In genomic region chr10:118714179-118714581, GRCm38 (mm10) we compare ENCODE assay signal across 18 mouse cellular contexts.
DNase-seq lines count a peak whose midpoint lies in the region; ATAC-seq and TF ChIP-seq lines count a peak whose summit lies in the region.
"Had no signal": no experiment of that assay in that cellular context is flagged by ENCODE, and none has a peak within 500 bp of the region (broad histone marks: within the 10 kb centered on the region; RNA-seq: fewer than 3 reads in every experiment).

No protein-coding gene starts in this region.

- TF ChIP-seq EP300 in stomach, postnatal 0 days (optimal IDR thresholded peaks at IDR 0.05): no peak

- no peaks in the 10 kb centered on the region for H3K27me3 ChIP-seq in small intestine, adult 2 months (ENCODE audit: control insufficient read depth, insufficient read depth, low read length)
- no peaks in the 10 kb centered on the region for H3K27me3 ChIP-seq in stomach, postnatal 0 days (ENCODE audit: control insufficient read depth, insufficient read depth, low read length)
- H3K27me3 ChIP-seq: heart, embryonic 13.5 days; limb, embryonic 13.5 days; stomach, embryonic 15.5 days had no signal

- no peak overlapping the region for H3K27ac ChIP-seq in small intestine, adult 2 months (ENCODE audit: insufficient read depth, low read depth, low read length)
- H3K27ac ChIP-seq in stomach, postnatal 0 days (replicated peaks): no peak overlapping the region
- H3K27ac ChIP-seq: heart, embryonic 13.5 days; kidney, postnatal 0 days; limb, embryonic 13.5 days; stomach, embryonic 15.5 days had no signal

- H3K4me1 ChIP-seq in small intestine, adult 2 months (ENCODE audit: control insufficient read depth, insufficient read depth, insufficient read length, low read length): no peaks in the 10 kb centered on the region
- H3K4me1 ChIP-seq in stomach, postnatal 0 days (replicated peaks; ENCODE audit: control insufficient read depth, insufficient read depth): no peaks in the 10 kb centered on the region
- H3K4me1 ChIP-seq: stomach, embryonic 15.5 days had no signal

- WGBS in small intestine, adult 2 months: 64% methylated on average over 17 of the region's 17 CpGs
- 81% methylated on average over 17 of the region's 17 CpGs for WGBS in stomach, postnatal 0 days

- peak; percentile 10 to 21 for DNase-seq in layer of hippocampus, adult 8-10 months (ENCODE audit: low spot score in 2 of 2)
- DNase-seq in layer of hippocampus, adult 9-10 months (ENCODE audit: low spot score): no peak
- peak; percentile 74 for DNase-seq in CD4-positive helper T cell, adult 2 months (ENCODE audit: low read depth, low spot score)
- DNase-seq in induced T-regulatory cell, adult 2 months (ENCODE audit: low read depth): peak; percentile 68
- no peak for DNase-seq in urinary bladder, adult 2 months (ENCODE audit: low spot score)
- no peak for DNase-seq in stomach, postnatal 0 days (ENCODE audit: low spot score)
- DNase-seq in heart, postnatal 10 days: no peak
- DNase-seq: adrenal gland, postnatal 25 days; cerebellum, adult 11 months; embryo, embryonic 11 days; retina, postnatal 1 day had no signal

- no peak overlapping the region for H3K4me2 ChIP-seq in stomach, postnatal 0 days (replicated peaks; ENCODE audit: low read depth)
- H3K4me2 ChIP-seq: heart, embryonic 13.5 days; limb, embryonic 13.5 days; stomach, embryonic 15.5 days had no signal

- intact Hi-C loops in heart, postnatal 10 days (cut with DNase I): loop anchor here (10.0 kb wide), 1 partner anchor 119 kb away; no protein-coding TSS in a partner anchor

- no peak for TF ChIP-seq POLR2A in small intestine, adult 2 months (IDR thresholded peaks at IDR 0.05; ENCODE audit: low read depth, low read length)

- no peak for ATAC-seq in stomach, postnatal 0 days (ENCODE audit: low FRiP score, low TSS enrichment)
- ATAC-seq: hindbrain, embryonic 16.5 days; lung, postnatal 0 days had no signal

- H3K4me3 ChIP-seq in small intestine, adult 2 months (ENCODE audit: low read depth, low read length): 0 out of 2 replicates have a peak overlapping the region, but pooled peaks have one; percentile 8
- no peak overlapping the region for H3K4me3 ChIP-seq in stomach, postnatal 0 days (ENCODE audit: low read depth, low read length)
- H3K4me3 ChIP-seq: heart, embryonic 13.5 days; limb, embryonic 13.5 days; stomach, embryonic 15.5 days had no signal

- H3K36me3 ChIP-seq in small intestine, adult 2 months (ENCODE audit: control insufficient read depth, insufficient read depth, low read length): no peaks in the 10 kb centered on the region
- H3K36me3 ChIP-seq in stomach, postnatal 0 days (ENCODE audit: control insufficient read depth, insufficient read depth, low read length): no peaks in the 10 kb centered on the region
- H3K36me3 ChIP-seq: heart, embryonic 13.5 days; limb, embryonic 13.5 days; stomach, embryonic 15.5 days had no signal

- no peak for TF ChIP-seq CTCF in small intestine, adult 2 months (IDR thresholded peaks at IDR 0.05; ENCODE audit: extremely low read depth, insufficient read length, insufficient replicate concordance, low read depth, low read length)
- TF ChIP-seq CTCF in stomach, postnatal 0 days (IDR thresholded peaks at IDR 0.05; ENCODE audit: low read depth): no peak

- H3K9ac ChIP-seq in stomach, postnatal 0 days (ENCODE audit: low read length): no peak overlapping the region
- H3K9ac ChIP-seq: heart, embryonic 13.5 days; limb, embryonic 13.5 days; stomach, embryonic 15.5 days had no signal

- no peaks in the 10 kb centered on the region for H3K9me3 ChIP-seq in stomach, postnatal 0 days (ENCODE audit: control insufficient read depth, low read length)
- H3K9me3 ChIP-seq: heart, embryonic 13.5 days; limb, embryonic 13.5 days; stomach, embryonic 15.5 days had no signal

Comparison
In these comparisons a context has a peak if more than half of its experiments do, and no peak if none do; other contexts are left out.
1. DNase-seq: peak in layer of hippocampus, adult 8-10 months (2 of 2), CD4-positive helper T cell, adult 2 months (single experiment) and induced T-regulatory cell, adult 2 months (single experiment); none in layer of hippocampus, adult 9-10 months (single experiment), urinary bladder, adult 2 months (single experiment), stomach, postnatal 0 days (single experiment) and heart, postnatal 10 days (0 of 2).